Mouse (Mus musculus) myocyte (in vitro differentiated cells): Measurements from ENCODE around the gene Dus1l.

Experiments used
- CEBPB ChIP-seq: IDR thresholded peaks from 2 replicates; pipeline ENCODE4 v1.6.1; 2011; ENCODE audit warnings: mild to moderate bottlenecking, moderate library complexity; ENCODE audit not compliant: poor library complexity, insufficient read depth, severe bottlenecking
- E2F4 ChIP-seq: IDR thresholded peaks from one replicate; pipeline ENCODE4 v1.6.1; 2011; ENCODE audit warnings: mild to moderate bottlenecking, control low read depth, moderate library complexity; ENCODE audit not compliant: insufficient read depth
- MAX ChIP-seq: IDR thresholded peaks from one replicate; pipeline ENCODE4 v1.6.1; 2011; ENCODE audit warnings: low read depth, mild to moderate bottlenecking, control low read depth
- MYOD1 ChIP-seq, 3 experiments: IDR thresholded peaks; one replicate each; pipeline ENCODE4 v1.6.1; 2011; ENCODE audit warnings: control low read depth in 2 of 3, low read depth in 2 of 3, mild to moderate bottlenecking in 2 of 3, moderate library complexity in 1 of 3; ENCODE audit not compliant: insufficient read length in 2 of 3, control insufficient read depth in 1 of 3
- MYOG ChIP-seq, 3 experiments: IDR thresholded peaks; one replicate each; pipeline ENCODE4 v1.6.1; 2011; ENCODE audit warnings: control low read depth in 2 of 3, low read depth in 2 of 3, mild to moderate bottlenecking in 2 of 3; ENCODE audit not compliant: insufficient read length in 2 of 3, control insufficient read depth in 1 of 3, insufficient read depth in 1 of 3
- POLR2A ChIP-seq: IDR thresholded peaks from one replicate; pipeline ENCODE4 v1.6.1; 2011; ENCODE audit warnings: low read depth, mild to moderate bottlenecking, control low read depth, moderate library complexity; ENCODE audit not compliant: insufficient read length
- POLR2AphosphoS2 ChIP-seq: IDR thresholded peaks from one replicate; pipeline ENCODE4 v1.6.1; 2011; ENCODE audit warnings: low read depth, control low read depth; ENCODE audit not compliant: insufficient read length
- REST ChIP-seq: IDR thresholded peaks from one replicate; pipeline ENCODE4 v1.6.1; 2011; ENCODE audit warnings: mild to moderate bottlenecking, control low read depth, moderate library complexity; ENCODE audit not compliant: insufficient read depth, insufficient read length
- SRF ChIP-seq: IDR thresholded peaks from one replicate; pipeline ENCODE4 v1.6.1; 2011; ENCODE audit warnings: low read depth; ENCODE audit not compliant: control insufficient read depth, insufficient read length
- TCF12 ChIP-seq: IDR thresholded peaks from one replicate; pipeline ENCODE4 v1.6.1; 2011; ENCODE audit warnings: mild to moderate bottlenecking, control low read depth; ENCODE audit not compliant: poor library complexity, insufficient read depth, severe bottlenecking
- USF1 ChIP-seq: IDR thresholded peaks from one replicate; pipeline ENCODE4 v1.6.1; 2011; ENCODE audit warnings: low read depth, mild to moderate bottlenecking, control low read depth, moderate library complexity

GRCm38 (mm10) chr11:120822831-120823550 is 26.8 kb upstream of the Dus1l start:
- TF ChIP-seq POLR2A (no peak), MYOG (IDR thresholded peaks at IDR 0.05; ENCODE audit: control insufficient read depth in 1 of 3, insufficient read depth in 1 of 3, insufficient read length in 2 of 3, low read depth in 2 of 3) (no peak), CEBPB (no peak), TCF12 (no peak), POLR2AphosphoS2 (no peak), USF1 (no peak), E2F4 (no peak), MYOD1 (IDR thresholded peaks at IDR 0.05; ENCODE audit: control insufficient read depth in 1 of 3, insufficient read length in 2 of 3, low read depth in 2 of 3) (no peak), SRF (no peak), REST (no peak), MAX (no peak)
